Mouse (Mus musculus): Measurements from ENCODE around the gene Clcn1. TPM values are rescaled to one million over a fixed set of nuclear protein-coding genes. Genes with fewer than 3 reads are reported as not detected.

Gene Clcn1
- polyA plus RNA-seq, 1 experiment from 2014 or later, result 1.5 TPM

GRCm38 (mm10) chr6:42354076-42355019 lies 67.9 kb downstream of the Clcn1 start:
- H3K36me3 ChIP-seq, result peaks cover 47% of the 10 kb centered on the region
- H3K27me3 ChIP-seq (replicated peaks), result no peaks in the 10 kb centered on the region
- H3K4me2 ChIP-seq (replicated peaks), result no peak overlapping the region
- peaks cover 33% of the 10 kb centered on the region for H3K4me1 ChIP-seq
- WGBS, result 67% methylated on average over 11 of the region's 11 CpGs
- no peak overlapping the region for H3K27ac ChIP-seq
- no peak overlapping the region for H3K9ac ChIP-seq
- no peak overlapping the region for H3K4me3 ChIP-seq
- no peaks in the 10 kb centered on the region for H3K9me3 ChIP-seq
- ATAC-seq (ENCODE audit: low FRiP score, low read depth), result no peak

- 97% methylated on average over 6 of the region's 6 CpGs for WGBS
- Histone ChIP-seq H3K36me3 (peaks cover 57% of the 10 kb centered on the region), H3K9ac (no peak overlapping the region), H3K9me3 (no peaks in the 10 kb centered on the region), H3K27me3 (replicated peaks) (no peaks in the 10 kb centered on the region), H3K4me2 (replicated peaks) (no peak overlapping the region), H3K4me3 (no peak overlapping the region), H3K27ac (no peak overlapping the region), H3K4me1 (peaks cover 33% of the 10 kb centered on the region)
- no peak for ATAC-seq (ENCODE audit: low FRiP score, low read depth)
These were observed 68.9 kb downstream of the Clcn1 start for GRCm38 (mm10) chr6:42355366-42355765.

GRCm38 (mm10) chr6:42355794-42356600 lies 69.5 kb downstream of the Clcn1 start:
- Histone ChIP-seq H3K4me3 (no peak overlapping the region), H3K4me2 (replicated peaks) (no peak overlapping the region), H3K9ac (no peak overlapping the region), H3K36me3 (peaks cover 59% of the 10 kb centered on the region), H3K27me3 (replicated peaks) (no peaks in the 10 kb centered on the region), H3K9me3 (no peaks in the 10 kb centered on the region), H3K27ac (no peak overlapping the region), H3K4me1 (peaks cover 28% of the 10 kb centered on the region)
- WGBS, result 95% methylated on average over 13 of the region's 13 CpGs
- ATAC-seq (ENCODE audit: low FRiP score, low read depth), result no peak

- Histone ChIP-seq H3K27me3 (replicated peaks) (no peaks in the 10 kb centered on the region), H3K4me3 (no peak overlapping the region), H3K36me3 (peaks cover 56% of the 10 kb centered on the region), H3K9ac (no peak overlapping the region), H3K4me2 (replicated peaks) (no peak overlapping the region), H3K4me1 (peaks cover 18% of the 10 kb centered on the region), H3K27ac (no peak overlapping the region), H3K9me3 (no peaks in the 10 kb centered on the region)
- no peak for ATAC-seq (ENCODE audit: low FRiP score, low read depth)
- 93% methylated on average over 5 of the region's 5 CpGs for WGBS
These were observed 70.4 kb downstream of the Clcn1 start for GRCm38 (mm10) chr6:42356913-42357312.

DNA sequence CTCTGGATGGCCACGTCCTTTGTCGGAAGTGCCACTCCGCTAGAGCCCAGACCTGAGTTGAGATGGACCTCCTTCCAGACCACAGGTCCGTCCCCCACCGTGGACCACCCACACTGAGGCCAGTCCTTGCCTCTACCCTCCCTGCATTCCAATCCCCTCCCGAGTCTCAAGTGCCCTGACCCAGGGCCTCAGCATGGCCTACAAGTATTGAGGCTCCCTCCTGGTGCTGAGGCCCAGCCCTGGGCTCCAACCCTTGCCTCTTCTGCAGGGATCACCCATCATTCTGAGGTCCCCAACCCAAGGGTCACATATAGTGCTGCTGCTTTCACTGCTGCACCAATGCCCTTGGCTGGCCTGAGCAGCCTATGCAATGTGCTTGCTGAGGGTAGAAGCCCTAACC lies 71.4 kb downstream of the Clcn1 start:
- Histone ChIP-seq H3K4me1 (peaks cover 18% of the 10 kb centered on the region), H3K27me3 (replicated peaks) (no peaks in the 10 kb centered on the region), H3K4me2 (replicated peaks) (no peak overlapping the region), H3K9me3 (no peaks in the 10 kb centered on the region), H3K36me3 (peaks cover 56% of the 10 kb centered on the region), H3K27ac (no peak overlapping the region), H3K4me3 (no peak overlapping the region), H3K9ac (no peak overlapping the region)
- no peak for ATAC-seq (ENCODE audit: low FRiP score, low read depth)
- 42% methylated on average over 6 of the region's 6 CpGs for WGBS

DNA sequence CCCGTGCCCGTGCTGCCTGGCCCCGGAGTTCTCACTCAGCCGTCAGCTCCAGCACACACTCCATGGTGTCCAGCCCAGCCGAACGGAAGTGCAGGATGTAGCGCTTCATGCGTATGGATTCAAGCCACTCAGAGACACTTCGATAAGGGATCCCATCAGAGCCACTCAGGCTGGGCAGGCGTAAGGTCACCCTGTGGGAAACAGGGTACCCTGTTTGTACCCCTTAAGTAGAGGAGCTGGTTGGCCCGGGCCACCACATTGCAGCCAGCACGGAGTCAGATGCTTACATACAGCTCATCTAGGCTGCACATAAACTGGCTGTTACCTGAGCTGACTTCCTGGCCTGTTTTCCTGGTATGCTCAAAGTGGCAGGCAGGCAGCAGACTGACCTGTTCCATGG lies 72.4 kb downstream of the Clcn1 start:
- H3K9ac ChIP-seq, result no peak overlapping the region
- peaks cover 53% of the 10 kb centered on the region for H3K36me3 ChIP-seq
- ATAC-seq (ENCODE audit: low FRiP score, low read depth), result no peak
- H3K4me2 ChIP-seq (replicated peaks), result no peak overlapping the region
- 93% methylated on average over 12 of the region's 12 CpGs for WGBS
- peaks cover 8% of the 10 kb centered on the region for H3K4me1 ChIP-seq
- no peaks in the 10 kb centered on the region for H3K9me3 ChIP-seq
- H3K4me3 ChIP-seq, result no peak overlapping the region
- H3K27ac ChIP-seq, result no peak overlapping the region
- no peaks in the 10 kb centered on the region for H3K27me3 ChIP-seq (replicated peaks)

- WGBS, result 75% methylated on average over 9 of the region's 9 CpGs
- ATAC-seq (ENCODE audit: low FRiP score, low read depth), result no peak
- Histone ChIP-seq H3K4me3 (no peak overlapping the region), H3K4me1 (peaks cover 2% of the 10 kb centered on the region; the same call in 1 of the 2 replicates), H3K9me3 (no peaks in the 10 kb centered on the region), H3K4me2 (replicated peaks) (no peak overlapping the region), H3K27me3 (replicated peaks) (no peaks in the 10 kb centered on the region), H3K36me3 (peaks cover 53% of the 10 kb centered on the region), H3K27ac (no peak overlapping the region), H3K9ac (no peak overlapping the region)
These were observed 73.1 kb downstream of the Clcn1 start for GRCm38 (mm10) chr6:42359364-42360147.

GRCm38 (mm10) chr6:42360231-42360840 lies 73.9 kb downstream of the Clcn1 start:
- H3K27ac ChIP-seq, result no peak overlapping the region
- no peaks in the 10 kb centered on the region for H3K27me3 ChIP-seq (replicated peaks)
- H3K4me1 ChIP-seq, result no peaks in the 10 kb centered on the region
- no peak overlapping the region for H3K4me2 ChIP-seq (replicated peaks)
- ATAC-seq (ENCODE audit: low FRiP score, low read depth), result no peak
- H3K9ac ChIP-seq, result no peak overlapping the region
- no peaks in the 10 kb centered on the region for H3K9me3 ChIP-seq
- H3K36me3 ChIP-seq, result peaks cover 50% of the 10 kb centered on the region
- WGBS, result 79% methylated on average over 6 of the region's 6 CpGs
- H3K4me3 ChIP-seq, result no peak overlapping the region

GRCm38 (mm10) chr6:42361041-42361895 lies 74.8 kb downstream of the Clcn1 start:
- ATAC-seq (ENCODE audit: low FRiP score, low read depth), result no peak
- H3K4me2 ChIP-seq (replicated peaks), result no peak overlapping the region
- peaks cover 42% of the 10 kb centered on the region for H3K36me3 ChIP-seq
- WGBS, result 91% methylated on average over 13 of the region's 13 CpGs
- H3K27me3 ChIP-seq (replicated peaks), result no peaks in the 10 kb centered on the region
- no peak overlapping the region for H3K4me3 ChIP-seq
- no peak overlapping the region for H3K9ac ChIP-seq
- no peak overlapping the region for H3K27ac ChIP-seq
- no peaks in the 10 kb centered on the region for H3K9me3 ChIP-seq
- H3K4me1 ChIP-seq, result no peaks in the 10 kb centered on the region

DNA sequence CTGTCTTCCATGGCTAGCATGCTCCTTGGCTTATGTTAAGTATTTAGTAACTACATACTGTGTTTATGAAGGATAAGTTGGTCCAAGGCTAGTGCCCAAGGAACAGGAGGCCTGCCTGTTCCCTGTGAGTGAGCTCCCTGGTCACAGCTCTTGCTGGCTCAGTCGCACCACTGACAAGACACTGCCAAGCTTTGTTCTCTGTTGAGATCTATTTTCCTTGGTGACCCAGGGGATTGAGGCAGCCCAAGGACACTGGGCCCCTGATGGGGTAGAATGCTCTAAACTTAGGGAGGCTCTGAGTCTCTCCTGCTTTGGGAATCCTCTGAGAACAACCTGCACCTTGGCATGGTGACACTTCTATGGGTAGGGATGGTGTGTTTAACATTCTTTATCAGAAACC lies 75.6 kb downstream of the Clcn1 start:
- 85% methylated on average over 1 of the region's 1 CpGs for WGBS
- Histone ChIP-seq H3K4me2 (replicated peaks) (no peak overlapping the region), H3K27ac (no peak overlapping the region), H3K4me1 (no peaks in the 10 kb centered on the region), H3K9me3 (no peaks in the 10 kb centered on the region), H3K36me3 (peaks cover 34% of the 10 kb centered on the region), H3K9ac (no peak overlapping the region), H3K27me3 (replicated peaks) (no peaks in the 10 kb centered on the region), H3K4me3 (no peak overlapping the region)
- ATAC-seq (ENCODE audit: low FRiP score, low read depth), result no peak

- no peaks in the 10 kb centered on the region for H3K4me1 ChIP-seq
- peaks cover 31% of the 10 kb centered on the region for H3K36me3 ChIP-seq
- no peak overlapping the region for H3K9ac ChIP-seq
- WGBS, result 80% methylated on average over 1 of the region's 1 CpGs
- no peaks in the 10 kb centered on the region for H3K9me3 ChIP-seq
- no peak for ATAC-seq (ENCODE audit: low FRiP score, low read depth)
- no peaks in the 10 kb centered on the region for H3K27me3 ChIP-seq (replicated peaks)
- H3K4me3 ChIP-seq, result no peak overlapping the region
- no peak overlapping the region for H3K27ac ChIP-seq
- H3K4me2 ChIP-seq (replicated peaks), result no peak overlapping the region
These were observed 76.0 kb downstream of the Clcn1 start for GRCm38 (mm10) chr6:42362497-42362896.

Measured in neural tube, embryonic 12.5 days (tissue).